Mouse (Mus musculus) skeletal muscle tissue, adult 2 months (tissue): ENCODE results near the gene Tmbim6.

Source experiments
- DNase-seq: peaks from one replicate; pipeline ENCODE4 v3.0.0-alpha.2; 2012; ENCODE audit warnings: low read depth, low spot score

Tmbim6 gene

DNA sequence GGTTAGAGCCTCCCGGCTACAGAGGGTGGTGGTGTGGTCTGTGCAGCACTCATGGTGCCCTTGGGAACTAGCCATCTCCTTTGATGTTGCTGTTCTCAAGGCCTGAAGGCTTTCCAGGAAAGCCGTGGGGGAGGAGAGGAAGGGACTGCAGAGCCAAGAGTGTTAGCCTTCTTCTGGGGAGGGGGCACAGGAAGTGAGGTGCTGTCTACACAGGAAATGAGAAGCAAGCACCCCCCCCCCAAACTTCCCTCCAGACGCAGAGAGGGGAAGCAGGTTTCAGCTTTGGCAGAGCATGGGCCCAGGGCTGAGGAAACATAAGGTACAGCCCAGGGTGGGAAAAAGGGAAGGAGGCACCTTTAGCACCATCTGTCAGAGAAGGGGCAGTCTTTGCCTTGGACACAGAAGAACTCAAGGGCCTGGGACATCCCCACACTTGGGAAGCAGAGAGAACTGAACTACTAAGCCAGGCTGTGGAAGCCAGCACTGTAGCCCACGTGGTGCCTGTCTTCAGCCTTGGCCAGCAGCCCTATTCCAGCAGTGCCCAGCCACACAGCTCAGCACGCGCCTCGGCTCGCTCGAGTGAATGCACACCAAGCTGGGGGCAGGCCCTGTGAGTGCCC lies 56.6 kb downstream of the Tmbim6 start:
- peak; percentile 40 for DNase-seq

- DNase-seq, result no peak
Observed at GRCm38 (mm10) chr15:99449751-99450280, 57.1 kb downstream of the Tmbim6 start.

- no peak for DNase-seq
Observed at GRCm38 (mm10) chr15:99453153-99453900, 60.6 kb downstream of the Tmbim6 start.

DNA sequence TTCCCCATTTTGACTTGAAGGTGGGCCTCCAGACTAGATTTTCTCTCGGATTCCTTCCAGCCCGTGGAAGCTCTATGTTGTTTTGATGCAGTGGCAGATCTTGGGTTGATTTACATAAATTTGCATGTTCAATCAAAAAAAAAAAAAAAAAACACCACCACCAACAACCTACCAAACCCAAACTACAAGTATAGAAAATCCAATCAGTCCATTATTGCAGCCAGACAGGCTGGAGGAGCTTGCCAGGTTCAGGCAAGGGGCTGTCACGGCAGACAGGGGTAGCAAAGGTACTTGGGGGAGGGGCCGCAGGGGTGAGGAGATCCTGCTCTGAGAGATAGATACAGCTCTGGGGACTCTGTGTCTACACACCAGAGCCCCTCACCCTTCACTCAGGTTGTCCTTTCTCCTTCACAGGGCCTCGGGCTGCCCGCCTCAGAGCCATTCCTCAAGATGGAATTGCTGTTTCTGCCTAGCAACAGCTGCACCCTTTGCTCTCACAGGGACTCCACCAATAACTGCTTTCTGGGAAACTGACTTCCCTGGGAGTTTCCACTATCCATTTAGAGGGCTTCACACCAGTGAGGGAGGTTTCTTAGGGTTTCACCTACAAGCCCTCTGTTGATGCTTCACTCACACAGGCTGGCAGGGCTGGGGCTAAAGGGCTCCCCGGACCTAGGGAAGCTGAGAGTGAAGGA lies 62.0 kb downstream of the Tmbim6 start:
- DNase-seq, result no peak

- no peak for DNase-seq
Observed at GRCm38 (mm10) chr15:99455415-99455814, 62.7 kb downstream of the Tmbim6 start.

DNA sequence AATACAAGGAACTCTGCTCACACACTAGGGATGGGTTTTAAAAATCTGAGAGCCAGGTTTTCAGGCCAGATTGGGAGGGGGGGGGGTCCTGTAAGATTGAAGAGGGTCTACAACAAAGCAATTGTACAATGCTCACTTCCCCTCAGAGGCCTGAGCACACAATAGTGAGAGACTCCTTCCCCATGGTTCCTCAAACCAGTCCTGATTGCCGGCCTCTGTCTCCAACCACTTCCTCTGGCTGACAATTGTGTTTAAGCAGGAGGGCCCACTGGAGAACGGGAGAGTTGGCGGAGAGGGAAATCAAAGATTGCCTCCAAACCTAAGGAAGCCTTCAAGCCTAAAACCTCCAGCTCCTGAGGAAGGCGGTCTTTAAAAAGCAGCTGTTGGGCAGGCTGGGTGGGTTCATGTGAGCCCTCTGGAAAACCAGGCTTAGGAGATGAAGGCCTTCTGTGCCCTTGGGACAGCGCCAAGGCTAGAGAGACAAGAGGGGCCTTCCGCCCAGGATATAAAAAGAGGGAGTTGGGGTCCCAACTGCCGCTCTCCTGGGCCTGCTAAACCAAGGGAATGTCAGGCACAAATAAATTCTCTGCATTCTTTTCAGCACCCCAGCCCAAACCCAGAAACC lies 63.8 kb downstream of the Tmbim6 start:
- no peak for DNase-seq

- peak; percentile 45 for DNase-seq
Observed at GRCm38 (mm10) chr15:99456963-99457605, 64.4 kb downstream of the Tmbim6 start.

- peak; percentile 89 for DNase-seq
Observed at GRCm38 (mm10) chr15:99457606-99458401, 65.1 kb downstream of the Tmbim6 start, which contains the start of gene Nckap5l. Gene Nckap5l (minus strand): TSS chr15:99457748.
